Mouse (Mus musculus) MEL (cell line): ENCODE measurements around the gene Rab3gap2.

Experiments used
- CTCF ChIP-seq, 3 experiments: IDR thresholded peaks in 2 of 3; conservative IDR thresholded peaks in 1 of 3; 2 replicates each; pipeline ENCODE4 v1.5.1; 2011 to 2012; ENCODE audit warnings: low read length in 3 of 3, low read depth in 2 of 3, mild to moderate bottlenecking in 2 of 3, improper control_type of control experiment in 1 of 3, inconsistent platforms in 1 of 3, mixed read lengths in 1 of 3, moderate library complexity in 1 of 3; ENCODE audit not compliant: control insufficient read depth in 1 of 3, insufficient read depth in 1 of 3, poor library complexity in 1 of 3, severe bottlenecking in 1 of 3
- POLR2A ChIP-seq, 2 experiments: IDR thresholded peaks; 2 replicates each; pipeline ENCODE4 v1.6.1; 2011 to 2012; ENCODE audit warnings: low read length in 2 of 2, mild to moderate bottlenecking in 2 of 2, control low read depth in 1 of 2, improper control_type of control experiment in 1 of 2, low read depth in 1 of 2, moderate library complexity in 1 of 2; ENCODE audit not compliant: control insufficient read depth in 1 of 2, insufficient read depth in 1 of 2, poor library complexity in 1 of 2
- UBTF ChIP-seq: IDR thresholded peaks from 2 replicates; pipeline ENCODE4 v1.6.1; 2012; ENCODE audit warnings: low read depth, mild to moderate bottlenecking, inconsistent platforms, low read length, improper control_type of control experiment, moderate library complexity, borderline replicate concordance; ENCODE audit not compliant: insufficient read depth

DNA sequence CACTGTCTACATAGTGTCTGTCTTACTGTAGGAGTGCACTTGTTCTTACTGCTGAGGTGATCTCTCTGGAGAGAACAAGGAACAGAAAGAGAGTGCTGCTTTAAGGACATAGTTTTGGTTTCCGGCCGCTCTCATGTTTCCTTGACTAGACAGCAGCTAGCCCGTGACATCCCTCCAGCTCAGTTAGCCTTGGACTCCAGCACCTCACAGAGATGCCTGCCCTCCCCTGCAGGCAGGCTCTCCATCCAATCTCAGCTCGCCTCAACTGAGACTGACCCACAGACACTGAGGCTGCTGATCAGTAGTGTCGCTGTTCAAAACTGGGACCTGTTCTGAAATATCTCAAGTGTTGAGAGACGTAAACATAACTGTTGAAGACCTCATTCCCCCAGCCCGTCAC, 72.1 kb downstream of the Rab3gap2 start:
- TF ChIP-seq UBTF (no peak), POLR2A (IDR thresholded peaks at IDR 0.05; ENCODE audit: control insufficient read depth in 1 of 2, insufficient read depth in 1 of 2, low read depth in 1 of 2, low read length in 2 of 2, poor library complexity in 1 of 2) (no peak), CTCF (IDR thresholded peaks at IDR 0.05 in 2 of 3, conservative IDR thresholded peaks at IDR 0.05 in 1 of 3; ENCODE audit: control insufficient read depth in 1 of 3, insufficient read depth in 1 of 3, low read depth in 2 of 3, low read length in 3 of 3, poor library complexity in 1 of 3, severe bottlenecking in 1 of 3) (no peak)
